Mouse (Mus musculus) MEL (cell line): ENCODE data around the gene Cdpf1.

ENCODE experiments used
- CTCF ChIP-seq, 3 experiments: IDR thresholded peaks in 2 of 3; conservative IDR thresholded peaks in 1 of 3; 2 replicates each; pipeline ENCODE4 v1.5.1; 2011 to 2012; ENCODE audit warnings: low read length in 3 of 3, low read depth in 2 of 3, mild to moderate bottlenecking in 2 of 3, improper control_type of control experiment in 1 of 3, inconsistent platforms in 1 of 3, mixed read lengths in 1 of 3, moderate library complexity in 1 of 3; ENCODE audit not compliant: control insufficient read depth in 1 of 3, insufficient read depth in 1 of 3, poor library complexity in 1 of 3, severe bottlenecking in 1 of 3
- EP300 ChIP-seq, 2 experiments: IDR thresholded peaks; 2 replicates each; pipeline ENCODE4 v1.6.1; 2011; ENCODE audit warnings: improper control_type of control experiment in 2 of 2, low read length in 2 of 2, low read depth in 1 of 2, mild to moderate bottlenecking in 1 of 2
- GATA1 ChIP-seq: IDR thresholded peaks from 2 replicates; pipeline ENCODE4 v1.6.1; 2011; ENCODE audit warnings: low read depth, low read length, improper control_type of control experiment
- HCFC1 ChIP-seq: IDR thresholded peaks from 2 replicates; pipeline ENCODE4 v1.6.1; 2012; ENCODE audit warnings: low read depth, mild to moderate bottlenecking, inconsistent platforms, low read length, improper control_type of control experiment, moderate library complexity
- MAX ChIP-seq: IDR thresholded peaks from 2 replicates; pipeline ENCODE4 v1.6.1; 2011; ENCODE audit warnings: low read length, improper control_type of control experiment
- MAZ ChIP-seq: IDR thresholded peaks from 2 replicates; pipeline ENCODE4 v1.6.1; 2012; ENCODE audit warnings: low read depth, mild to moderate bottlenecking, inconsistent platforms, low read length, improper control_type of control experiment
- NRF1 ChIP-seq: IDR thresholded peaks from 2 replicates; pipeline ENCODE4 v1.6.1; 2014; ENCODE audit warnings: low read depth, mild to moderate bottlenecking, inconsistent platforms, low read length, improper control_type of control experiment, moderate library complexity; ENCODE audit not compliant: poor library complexity, insufficient read depth, severe bottlenecking
- POLR2A ChIP-seq, 2 experiments: IDR thresholded peaks; 2 replicates each; pipeline ENCODE4 v1.6.1; 2011 to 2012; ENCODE audit warnings: low read length in 2 of 2, mild to moderate bottlenecking in 2 of 2, control low read depth in 1 of 2, improper control_type of control experiment in 1 of 2, low read depth in 1 of 2, moderate library complexity in 1 of 2; ENCODE audit not compliant: control insufficient read depth in 1 of 2, insufficient read depth in 1 of 2, poor library complexity in 1 of 2
- RCOR1 ChIP-seq: IDR thresholded peaks from 2 replicates; pipeline ENCODE4 v1.6.1; 2012; ENCODE audit warnings: low read depth, mild to moderate bottlenecking, inconsistent platforms, low read length, improper control_type of control experiment
- SMC3 ChIP-seq: IDR thresholded peaks from 2 replicates; pipeline ENCODE4 v1.6.1; 2011; ENCODE audit warnings: low read depth, low read length, improper control_type of control experiment
- TAL1 ChIP-seq: IDR thresholded peaks from 2 replicates; pipeline ENCODE4 v1.6.1; 2012; ENCODE audit warnings: mild to moderate bottlenecking, inconsistent platforms, low read length, moderate library complexity, mixed read lengths
- USF1 ChIP-seq: IDR thresholded peaks from 2 replicates; pipeline ENCODE4 v1.6.1; 2014; ENCODE audit warnings: low read depth, mild to moderate bottlenecking, inconsistent platforms, low read length, improper control_type of control experiment, moderate library complexity

GRCm38 (mm10) chr15:85829470-85829869 lies 18.0 kb upstream of the Cdpf1 start:
- TF ChIP-seq POLR2A (IDR thresholded peaks at IDR 0.05; ENCODE audit: control insufficient read depth in 1 of 2, insufficient read depth in 1 of 2, low read depth in 1 of 2, low read length in 2 of 2, poor library complexity in 1 of 2) (no peak), EP300 (IDR thresholded peaks at IDR 0.05; ENCODE audit: low read depth in 1 of 2, low read length in 2 of 2) (no peak), RCOR1 (no peak), NRF1 (no peak), MAX (no peak), CTCF (IDR thresholded peaks at IDR 0.05 in 2 of 3, conservative IDR thresholded peaks at IDR 0.05 in 1 of 3; ENCODE audit: control insufficient read depth in 1 of 3, insufficient read depth in 1 of 3, low read depth in 2 of 3, low read length in 3 of 3, poor library complexity in 1 of 3, severe bottlenecking in 1 of 3) (no peak), GATA1 (no peak), SMC3 (no peak), TAL1 (no peak), USF1 (no peak), HCFC1 (no peak), MAZ (no peak)
